Mouse (Mus musculus) MEL-GATA-1-ER (cell line): ENCODE results near the gene H2-T3.
"Not testable (repeated sequence)": the region's sequence is repeated elsewhere in the genome, so short reads cannot be mapped to it uniquely, and the experiment has no call there.

Experiments used
- DNase-seq: peaks from one replicate; pipeline ENCODE4 v3.0.0-alpha.2; 2012; ENCODE audit warnings: low read depth; ENCODE audit errors: extremely low read depth

The H2-T3 gene

DNA sequence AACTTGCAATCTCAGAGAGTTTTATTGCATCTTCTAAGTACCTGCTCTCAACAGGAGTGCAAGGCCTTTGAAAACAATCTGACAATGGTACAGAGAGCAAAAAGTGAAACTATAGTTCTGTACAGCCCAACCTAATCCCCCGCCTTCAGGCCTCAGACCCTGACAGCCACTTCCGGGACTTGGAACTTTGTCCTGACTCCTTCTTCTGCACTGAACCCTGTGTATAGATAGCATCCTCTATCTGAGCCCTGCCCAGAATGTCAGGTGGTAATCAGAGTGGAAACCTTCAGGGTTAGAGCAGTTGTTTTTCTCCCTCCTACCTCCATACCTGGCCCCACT lies at the start of gene H2-T3:
H2-T3 (minus strand) TSS at position 119 of the 339 bp plus-strand sequence.
- DNase-seq = no peak

GRCm38 (mm10) chr17:36237321-36237921 lies 47.3 kb upstream of the H2-T3 start:
- no peak for DNase-seq

DNA sequence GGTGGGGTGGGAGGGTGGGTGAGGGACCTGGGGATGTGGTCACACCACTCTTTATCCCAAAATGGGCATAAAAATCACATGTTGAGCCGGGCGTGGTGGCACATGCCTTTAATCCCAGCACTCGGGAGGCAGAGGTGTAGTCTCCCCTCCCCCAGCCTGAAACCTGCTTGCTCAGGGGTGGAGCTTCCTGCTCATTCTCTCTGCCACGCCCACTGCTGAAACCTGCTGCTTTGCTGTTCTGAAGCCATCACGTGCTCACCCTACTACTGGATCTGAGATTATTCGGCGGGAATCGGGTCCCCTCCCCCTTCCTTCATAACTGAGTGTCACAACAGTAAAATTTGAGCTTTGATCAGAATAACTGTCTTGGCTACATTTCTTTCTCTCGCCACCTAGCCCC lies 45.2 kb upstream of the H2-T3 start:
- DNase-seq = not testable (repeated sequence)

GRCm38 (mm10) chr17:36233572-36233971 lies 43.5 kb upstream of the H2-T3 start:
- no peak for DNase-seq

DNA sequence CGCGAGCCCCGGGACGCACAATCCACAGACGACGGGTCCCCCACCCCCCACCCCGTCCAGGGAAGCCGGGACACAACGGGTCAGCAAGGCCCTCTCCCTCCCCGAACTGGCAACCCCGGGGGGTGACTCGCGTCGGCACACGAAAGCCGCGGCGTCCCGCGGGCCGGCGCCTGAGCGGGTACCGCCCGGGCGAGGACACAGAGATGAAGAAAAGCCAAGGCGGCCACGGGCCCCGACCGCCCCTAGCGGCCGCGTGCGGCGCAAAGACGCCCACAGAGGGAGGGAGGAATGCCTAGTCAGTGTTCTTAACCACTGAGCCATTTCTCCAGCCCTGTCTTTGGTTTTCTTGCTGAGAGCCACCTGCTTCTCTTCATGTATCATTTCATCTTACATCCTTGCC lies 41.2 kb upstream of the H2-T3 start:
- DNase-seq = peak; percentile 81

GRCm38 (mm10) chr17:36229046-36229445 lies 39.0 kb upstream of the H2-T3 start:
- DNase-seq = no peak

DNA sequence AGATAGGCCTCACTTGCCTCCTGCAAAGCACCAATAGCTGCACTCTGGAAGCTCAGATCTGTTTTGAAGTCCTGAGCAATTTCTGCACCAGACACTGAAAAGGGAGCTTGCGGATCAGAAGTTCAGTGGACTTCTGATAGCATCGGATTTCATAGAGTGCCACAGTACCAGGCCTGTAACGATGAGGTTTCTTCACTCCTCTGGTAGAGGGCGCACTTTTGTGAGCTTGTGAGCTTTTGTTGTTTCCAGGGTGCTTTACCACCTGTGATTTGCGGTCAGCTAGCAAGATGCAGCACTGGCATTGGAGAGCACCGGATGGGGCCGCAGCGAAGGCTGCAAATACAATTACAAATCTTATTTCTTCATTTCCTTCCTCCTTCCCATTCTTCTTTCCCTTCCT lies 36.8 kb upstream of the H2-T3 start:
- DNase-seq = no peak

DNA sequence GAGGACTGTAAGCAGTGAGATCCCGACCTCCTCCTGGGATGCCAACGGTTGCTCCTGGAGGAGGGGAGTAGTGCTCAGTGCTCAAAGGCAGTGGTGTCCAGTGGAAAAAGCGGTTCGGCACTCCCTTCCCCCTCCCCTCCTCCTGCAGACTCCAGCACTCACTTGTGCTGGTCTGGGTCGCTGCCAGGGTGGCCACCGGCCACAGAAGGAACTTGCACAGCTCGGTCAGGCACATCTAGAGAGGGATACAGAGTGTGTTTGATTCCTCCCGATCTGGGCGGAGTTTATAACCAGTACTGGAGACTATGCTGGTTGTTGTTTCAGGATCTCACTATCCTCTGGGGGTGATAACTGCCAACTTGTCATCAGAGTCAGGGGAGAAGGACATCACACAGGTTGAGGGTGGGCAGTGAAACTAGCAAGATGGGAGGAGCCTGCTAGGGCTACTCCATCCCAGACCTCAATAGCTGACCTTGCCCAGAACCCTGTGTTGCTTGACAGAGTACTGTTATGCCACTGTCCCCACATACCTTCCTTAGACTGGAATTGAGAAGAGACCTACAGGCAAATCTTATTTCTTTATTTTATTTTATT lies 35.2 kb upstream of the H2-T3 start:
- no peak for DNase-seq

DNA sequence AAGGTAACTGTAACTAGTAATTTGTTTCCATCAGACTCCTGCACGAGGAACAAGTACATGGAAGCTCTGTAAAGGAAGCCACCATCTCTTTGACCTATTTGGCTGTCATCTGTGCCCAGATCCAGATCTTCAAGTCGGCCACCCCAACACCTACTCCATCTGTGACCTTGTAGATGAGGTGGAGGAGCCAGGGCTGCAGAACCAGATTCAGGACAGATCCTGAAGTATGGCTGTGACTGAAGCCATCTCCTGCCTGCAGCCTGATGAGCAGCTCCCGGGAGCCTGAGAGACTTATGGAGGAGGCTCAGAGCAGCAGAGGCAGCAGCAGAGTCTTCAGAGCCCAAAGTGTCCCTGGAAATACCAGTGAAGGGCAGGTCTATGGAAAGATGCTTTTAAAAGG lies 34.4 kb upstream of the H2-T3 start:
- no peak for DNase-seq

GRCm38 (mm10) chr17:36218594-36219155 lies 28.6 kb upstream of the H2-T3 start:
- no peak for DNase-seq

DNA sequence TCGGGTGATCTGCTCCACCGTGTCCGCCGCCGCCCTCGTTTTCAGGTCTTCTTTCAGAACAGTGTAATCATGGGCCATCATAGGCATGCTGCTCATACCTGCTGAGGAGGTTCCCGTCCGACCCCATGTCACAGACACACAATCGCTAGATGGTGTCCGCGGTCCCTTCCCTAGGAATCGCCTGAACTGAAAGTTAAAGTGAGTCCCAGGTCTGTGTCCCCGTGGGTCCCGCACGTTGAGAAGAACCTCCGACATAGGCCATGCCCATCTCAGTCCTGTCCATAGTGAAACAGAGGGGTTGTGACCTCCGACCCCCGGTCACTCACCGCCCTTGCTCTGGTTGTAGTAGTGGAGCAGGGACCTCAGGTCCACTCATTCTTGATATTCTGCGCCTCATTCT lies 25.5 kb upstream of the H2-T3 start:
- DNase-seq = no peak

DNA sequence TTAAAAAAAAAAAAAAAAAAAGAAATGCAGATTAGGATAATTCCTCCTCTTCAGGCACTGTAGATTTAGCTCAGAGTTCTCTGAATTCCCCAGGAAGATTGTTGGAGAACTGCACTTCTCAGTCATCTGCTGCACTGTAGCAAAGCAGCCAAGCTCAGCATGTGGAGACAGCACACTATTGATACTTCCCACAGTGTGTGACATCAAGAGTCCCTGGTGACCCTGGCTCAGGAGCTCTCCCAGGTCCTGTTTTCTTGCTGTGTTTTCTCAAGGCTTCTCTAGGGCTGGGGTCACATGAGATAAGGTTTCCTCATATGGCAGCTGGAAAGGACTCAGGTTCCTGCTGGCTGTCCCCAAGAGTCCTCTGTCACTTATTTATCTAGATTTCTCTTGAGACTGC lies 16.8 kb upstream of the H2-T3 start:
- DNase-seq = no peak

GRCm38 (mm10) chr17:36205862-36206261 lies 15.8 kb upstream of the H2-T3 start:
- DNase-seq = no peak

DNA sequence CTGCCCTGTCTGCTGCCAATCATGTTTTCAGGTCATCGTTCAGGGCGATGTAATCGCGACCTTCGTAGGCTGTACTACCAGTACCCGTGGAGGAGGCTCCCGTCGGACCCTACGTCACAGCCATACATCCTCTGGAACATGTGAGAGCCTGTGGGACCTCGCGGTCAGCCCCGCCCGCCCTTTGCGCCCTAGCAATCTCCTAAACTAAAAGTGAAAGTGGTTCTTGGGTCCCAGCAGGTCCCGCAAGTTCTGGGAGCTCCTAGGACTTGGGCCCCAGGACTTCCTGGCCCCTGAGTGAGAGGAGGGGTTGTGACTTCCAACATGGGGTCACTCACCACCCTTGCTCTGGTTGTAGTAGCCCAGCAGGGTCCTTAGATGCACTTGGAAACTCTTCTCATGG lies 15.4 kb upstream of the H2-T3 start:
- no peak for DNase-seq

DNA sequence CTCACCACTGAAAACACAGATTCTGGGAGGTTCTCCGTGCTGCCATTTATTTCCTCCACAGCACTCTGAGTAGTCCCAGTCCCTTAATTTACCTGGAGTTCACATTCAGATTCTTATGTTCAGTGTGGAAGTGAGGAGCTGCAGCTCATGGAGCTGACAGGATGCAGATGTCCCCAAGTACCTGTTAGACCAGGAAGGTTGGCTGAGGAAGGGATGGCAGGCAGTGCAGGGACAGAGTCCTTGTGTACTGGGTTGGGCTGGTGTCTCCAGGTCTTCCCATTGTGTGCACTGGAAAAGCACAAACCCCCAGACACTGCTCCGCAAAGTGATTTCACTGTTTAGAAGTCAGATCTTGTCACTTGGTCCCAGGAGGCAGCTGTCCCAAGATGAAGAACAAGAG lies 11.8 kb upstream of the H2-T3 start:
- no peak for DNase-seq

- peak; percentile 39 for DNase-seq
Observed at GRCm38 (mm10) chr17:36198317-36198716, 8.2 kb upstream of the H2-T3 start.

DNA sequence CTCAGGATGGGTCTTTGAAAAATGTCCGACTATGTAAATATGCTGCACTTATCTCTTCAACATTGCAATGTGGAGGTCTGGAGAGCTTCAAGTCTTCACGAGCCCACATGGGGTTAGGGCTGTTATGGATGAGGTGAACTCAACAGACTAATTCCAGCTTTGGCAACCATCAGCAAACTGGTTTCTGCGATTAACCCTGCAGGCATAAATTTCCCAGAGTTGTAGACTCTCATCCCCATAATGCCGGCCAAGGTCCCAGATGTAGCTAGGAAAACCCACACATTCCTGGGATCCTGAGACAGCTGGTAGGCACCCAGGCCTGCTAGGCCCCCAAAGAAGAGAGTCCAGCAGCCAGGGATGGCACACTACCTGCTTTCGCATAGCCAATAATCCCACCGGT lies 4.4 kb upstream of the H2-T3 start:
- DNase-seq = no peak

DNA sequence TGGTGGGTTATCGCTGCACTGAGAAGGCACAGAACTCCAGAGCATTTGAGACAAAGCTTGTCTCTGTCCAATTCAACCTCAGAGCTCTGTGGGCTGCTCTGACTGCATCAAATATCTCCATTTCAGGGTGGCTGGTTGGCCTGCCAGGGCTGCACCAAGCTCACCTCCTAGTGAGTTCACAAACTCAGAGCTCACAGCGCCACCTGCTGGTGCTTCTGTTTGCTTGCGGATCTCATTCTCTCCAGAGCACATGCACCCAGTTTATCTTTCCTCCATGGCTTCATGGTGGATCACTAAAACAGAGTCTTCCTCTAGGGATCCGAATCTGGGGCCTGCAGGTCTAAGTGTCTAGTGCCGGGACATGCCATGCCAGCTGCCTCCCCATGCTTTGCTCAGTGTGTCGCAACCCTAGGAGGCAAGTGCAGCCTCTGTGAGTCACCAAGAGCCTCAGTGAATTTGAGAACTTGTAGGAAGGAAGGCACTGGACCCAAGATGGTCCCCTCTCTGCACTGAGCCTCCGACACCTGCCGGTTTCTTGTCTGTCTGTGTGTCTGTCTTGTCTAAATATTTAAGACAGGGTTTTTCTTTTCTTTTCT lies 3.6 kb upstream of the H2-T3 start:
- peak; percentile 47 for DNase-seq

- DNase-seq = no peak
Observed at GRCm38 (mm10) chr17:36192371-36192770, 2.3 kb upstream of the H2-T3 start.

DNA sequence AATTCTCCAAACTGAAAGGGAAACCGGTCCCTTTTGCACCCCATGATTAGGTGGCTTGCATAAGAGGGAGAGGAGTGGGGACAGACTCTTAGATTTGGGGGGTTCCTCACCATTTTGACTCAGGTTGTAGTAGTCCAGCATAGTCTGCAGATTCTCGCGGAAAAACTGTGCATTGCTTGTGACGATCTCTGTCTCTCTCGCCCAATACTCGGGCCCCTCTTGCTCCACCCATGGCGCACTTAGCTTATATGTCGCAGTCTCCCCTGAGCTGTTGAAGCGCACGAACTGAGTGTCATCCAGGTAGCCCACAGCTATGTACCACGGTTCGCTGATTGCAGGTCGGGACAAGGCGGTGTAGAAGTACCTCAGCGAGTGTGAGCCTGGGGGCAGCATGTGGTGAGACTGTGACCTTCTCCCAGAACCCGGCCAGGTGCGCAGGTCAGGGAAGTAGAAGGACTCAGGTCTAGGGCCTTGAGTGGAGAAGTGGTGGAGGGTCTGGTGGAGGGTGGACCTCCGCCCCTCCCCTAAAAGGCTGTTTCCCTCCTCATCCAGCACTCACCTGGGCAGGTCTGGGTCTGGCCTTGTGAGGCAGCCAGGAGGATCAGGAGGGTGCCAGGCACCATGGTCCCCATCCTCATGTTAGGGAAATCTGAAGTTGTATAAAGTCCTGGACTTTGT lies 457 bp downstream of the H2-T3 start:
- DNase-seq = no peak

DNA sequence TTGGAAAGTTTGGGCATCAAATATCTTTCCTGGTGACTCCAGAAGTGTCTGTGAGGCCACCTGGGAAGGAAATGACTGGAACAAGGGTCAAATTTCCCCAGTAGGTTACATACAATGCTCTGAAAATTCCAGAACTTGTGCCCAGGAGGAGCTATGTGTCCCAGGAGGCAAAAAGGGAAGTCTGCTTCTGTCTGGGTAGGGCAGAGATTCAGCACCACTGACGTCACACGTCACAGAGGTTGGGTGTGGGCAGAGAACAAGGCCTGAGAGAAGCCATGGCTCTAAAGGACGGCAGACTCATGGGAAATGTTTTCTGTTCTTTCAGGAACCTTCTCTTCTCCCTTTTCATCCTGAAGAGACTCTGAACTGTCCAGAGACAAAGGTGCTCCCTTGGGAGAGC lies 2.5 kb downstream of the H2-T3 start:
- DNase-seq = no peak

DNA sequence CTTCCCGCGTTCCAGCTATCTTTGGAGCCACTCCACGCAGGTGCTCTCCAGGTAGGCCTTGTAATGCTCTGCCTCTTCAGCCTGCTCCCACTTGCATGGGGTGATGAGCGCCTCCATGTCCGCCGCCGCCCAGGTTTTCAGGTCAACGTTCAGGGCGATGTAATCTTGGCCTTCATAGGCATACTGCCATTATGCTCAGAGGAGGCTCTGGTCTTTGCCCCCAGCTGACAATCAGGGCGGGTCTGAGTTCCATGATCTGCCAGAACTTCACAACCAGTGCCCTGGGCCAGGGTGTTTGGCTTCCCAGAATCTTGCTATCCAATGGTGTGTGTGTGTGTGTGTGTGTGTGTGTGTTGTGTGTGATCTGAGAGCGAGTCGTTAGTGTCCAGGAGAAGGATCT lies 7.9 kb downstream of the H2-T3 start:
- DNase-seq = no peak
